Mouse (Mus musculus) lung, embryonic 15.5 days (tissue): ENCODE data around the gene Ttc4. TPM values are rescaled to one million over a fixed set of nuclear protein-coding genes. Genes with fewer than 3 reads are reported as not detected.
A peak's percentile ranks its signal among the peaks of the same experiment; 100 is the strongest.

Source experiments
- ATAC-seq: fragments of 200-750 bp; cut with Nextera tagmentation; 2 replicates; pipeline ENCODE4 v1.8.0; 2017; ENCODE audit warnings: moderate number of reproducible peaks, borderline replicate concordance; ENCODE audit not compliant: low FRiP score, low TSS enrichment; ENCODE audit errors: extremely low read depth
- H3K27ac ChIP-seq: fragments of 300-500 bp; sonication (generic); 2 replicates; pipeline ENCODE4 v1.5.1; 2015; ENCODE audit warnings: moderate library complexity, mild to moderate bottlenecking, inconsistent platforms
- H3K27me3 ChIP-seq: fragments of 300-500 bp; sonication (generic); 2 replicates; pipeline ENCODE4 v1.6.1; 2015; ENCODE audit warnings: inconsistent platforms
- H3K36me3 ChIP-seq: fragments of 300-500 bp; sonication (generic); 2 replicates; pipeline ENCODE4 v1.6.1; 2015; ENCODE audit warnings: inconsistent platforms
- H3K4me1 ChIP-seq: fragments of 300-500 bp; sonication (generic); 2 replicates; pipeline ENCODE4 v1.6.1; 2015; ENCODE audit warnings: inconsistent platforms
- H3K4me2 ChIP-seq: fragments of 300-500 bp; sonication (generic); 2 replicates; pipeline ENCODE4 v1.6.1; 2015; ENCODE audit warnings: inconsistent platforms, mild to moderate bottlenecking, moderate library complexity
- H3K4me3 ChIP-seq: fragments of 300-500 bp; sonication (generic); 2 replicates; pipeline ENCODE4 v1.5.1; 2015; ENCODE audit warnings: mild to moderate bottlenecking, inconsistent platforms
- H3K9ac ChIP-seq: fragments of 300-500 bp; sonication (generic); 2 replicates; pipeline ENCODE4 v1.6.1; 2015; ENCODE audit warnings: inconsistent platforms
- H3K9me3 ChIP-seq: fragments of 300-500 bp; sonication (generic); 2 replicates; pipeline ENCODE4 v1.6.1; 2016; ENCODE audit warnings: inconsistent platforms
- WGBS: fragments of 180-500 bp; shearing (Covaris S2); methylation state at CpG from one replicate; pipeline ENCODE4 v1.1.7; 2015; 5-methylcytosine and 5-hydroxymethylcytosine counted together
- polyA plus RNA-seq: library from polyadenylated mRNA; unstranded; fragments of >200 nt; fragmentation: Nextera tagmentation; extraction: Ambion mirVana; gene quantifications from 2 replicates; pipeline ENCODE4 v1.2.1, GENCODE M21; 2015

Ttc4 gene
- 84.2 and 91.5 TPM in 2 replicates for polyA plus RNA-seq

DNA sequence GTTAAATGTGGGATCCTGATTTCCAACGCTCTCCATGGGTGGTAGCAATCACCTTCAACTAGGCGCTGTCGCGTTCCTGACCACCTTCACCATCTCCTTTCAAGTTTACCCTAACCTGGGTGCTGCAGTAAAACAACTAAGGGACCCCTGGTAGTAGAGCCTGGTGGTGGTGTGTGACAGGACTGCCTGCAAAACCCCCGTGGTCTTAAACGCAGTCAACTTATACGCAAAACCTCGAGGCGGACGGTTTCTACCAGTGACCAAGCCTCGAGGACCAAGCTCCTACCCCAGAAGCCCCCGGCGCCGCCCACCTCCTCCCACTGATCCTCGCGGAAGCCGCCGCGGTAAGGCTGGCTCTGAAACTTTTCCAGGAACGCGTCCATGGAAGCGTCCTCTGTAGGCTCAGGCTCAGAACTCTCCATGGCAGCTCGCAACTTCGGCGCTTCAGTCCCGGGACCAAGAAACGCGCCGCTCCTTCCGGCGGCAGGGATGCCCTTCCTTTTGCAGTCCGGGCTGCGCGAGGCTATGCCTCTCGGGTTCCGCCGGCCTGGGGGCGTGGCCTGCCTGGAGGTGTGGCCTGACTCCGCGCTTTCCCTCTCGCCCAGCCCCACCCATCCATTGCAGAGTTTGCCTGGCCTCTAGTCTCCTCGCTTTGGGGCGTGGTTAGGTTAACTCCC, at the start of gene Ttc4:
TSS of gene Ttc4 (minus strand) at position 503 of the 677 bp plus-strand sequence.
- Histone ChIP-seq H3K27ac (peak within 1 kb of the TSS; percentile 68; the same call in 1 of the 2 replicates), H3K4me1 (peaks cover 10% of the 10 kb centered on the region), H3K4me2 (peak within 1 kb of the TSS; percentile 69), H3K4me3 (peak within 1 kb of the TSS; percentile 85), H3K27me3 (no peaks in the 10 kb centered on the region), H3K36me3 (peaks cover 32% of the 10 kb centered on the region), H3K9ac (peak within 1 kb of the TSS; percentile 84), H3K9me3 (no peaks in the 10 kb centered on the region)
- WGBS, result under 1% methylated on average over 43 of the region's 43 CpGs
- peak; percentile 97 for ATAC-seq

DNA sequence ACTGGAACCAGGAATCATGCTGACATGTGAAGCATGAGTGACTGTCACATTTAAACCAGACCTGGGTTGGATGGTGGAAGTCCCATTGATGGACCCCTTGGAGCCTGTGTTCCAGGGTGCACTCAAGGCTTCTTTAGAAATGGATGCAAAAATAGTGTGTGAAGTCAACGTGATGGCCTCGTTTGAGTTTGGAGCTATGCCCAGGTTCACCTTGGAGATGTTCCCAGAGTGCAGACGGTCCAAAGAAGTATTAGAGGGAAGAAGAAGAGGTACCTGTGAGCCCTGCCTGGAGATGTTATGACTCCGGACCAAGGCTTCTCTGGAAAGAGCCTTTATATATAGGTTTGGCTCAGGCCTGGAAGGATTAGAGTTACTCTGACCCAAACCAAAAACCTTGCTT, 41.9 kb upstream of the Ttc4 start:
- no peak overlapping the region for H3K27ac ChIP-seq
- no peaks in the 10 kb centered on the region for H3K27me3 ChIP-seq
- no peaks in the 10 kb centered on the region for H3K36me3 ChIP-seq
- H3K9me3 ChIP-seq, result no peaks in the 10 kb centered on the region
- H3K9ac ChIP-seq, result no peak overlapping the region
- ATAC-seq, result no peak
- no peaks in the 10 kb centered on the region for H3K4me1 ChIP-seq
- WGBS, result 76% methylated on average over 4 of the region's 4 CpGs
- H3K4me2 ChIP-seq, result no peak overlapping the region
- H3K4me3 ChIP-seq, result no peak overlapping the region

DNA sequence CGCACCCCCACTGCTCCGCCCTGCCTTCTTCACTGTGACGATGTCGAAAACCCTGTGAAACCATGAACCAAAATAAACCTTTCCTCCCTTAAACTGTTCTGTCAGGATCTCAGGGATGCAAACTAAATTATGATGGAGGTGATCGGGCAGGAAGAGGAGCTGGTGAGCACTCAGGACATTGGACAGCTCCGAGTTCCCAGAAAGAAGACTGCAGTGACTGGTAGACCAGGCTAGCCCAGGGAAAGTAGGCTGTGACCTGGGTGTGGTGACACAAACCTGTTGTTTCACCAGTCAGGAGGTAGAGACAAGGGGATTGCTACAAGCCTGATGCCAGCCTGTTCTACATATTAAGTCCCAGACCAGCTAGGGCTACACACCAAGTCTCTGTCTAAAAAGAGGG, 34.9 kb upstream of the Ttc4 start:
- Histone ChIP-seq H3K36me3 (no peaks in the 10 kb centered on the region), H3K4me2 (no peak overlapping the region), H3K4me3 (no peak overlapping the region), H3K9me3 (no peaks in the 10 kb centered on the region), H3K9ac (no peak overlapping the region), H3K27ac (no peak overlapping the region), H3K4me1 (no peaks in the 10 kb centered on the region), H3K27me3 (no peaks in the 10 kb centered on the region)
- WGBS, result 83% methylated on average over 6 of the region's 6 CpGs
- ATAC-seq, result no peak

DNA sequence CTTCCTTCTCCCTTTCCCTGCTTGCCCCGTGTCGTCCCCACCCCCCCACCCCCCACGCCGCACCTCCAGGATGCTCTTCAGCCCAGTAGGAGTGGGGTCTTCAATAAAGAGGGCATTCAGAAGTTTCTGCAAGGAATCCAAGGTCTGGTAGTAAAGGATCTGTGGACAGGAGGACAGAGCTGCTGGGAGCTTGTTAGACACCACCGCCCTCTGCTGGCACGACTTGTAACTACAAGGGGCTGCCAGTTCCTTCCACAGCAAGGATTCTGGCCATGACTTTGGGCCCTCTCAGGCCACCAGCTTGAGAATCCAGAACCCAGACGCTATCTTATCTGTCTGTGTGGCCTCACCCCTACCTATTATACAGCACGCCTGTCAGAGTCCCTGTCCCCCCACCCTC, 29.7 kb upstream of the Ttc4 start:
- H3K4me2 ChIP-seq, result peak overlapping the region; percentile 38; the same call in 1 of the 2 replicates
- H3K27me3 ChIP-seq, result no peaks in the 10 kb centered on the region
- 0% methylated on average over 8 of the region's 8 CpGs for WGBS
- 0 out of 2 replicates have a peak, but pooled peaks have one; percentile 16 for ATAC-seq
- H3K9ac ChIP-seq, result no peak overlapping the region
- H3K4me1 ChIP-seq, result peaks cover 2% of the 10 kb centered on the region; the same call in 1 of the 2 replicates
- H3K27ac ChIP-seq, result no peak overlapping the region
- H3K36me3 ChIP-seq, result no peaks in the 10 kb centered on the region
- H3K4me3 ChIP-seq, result 0 out of 2 replicates have a peak overlapping the region, but pooled peaks have one; percentile 1
- H3K9me3 ChIP-seq, result no peaks in the 10 kb centered on the region

DNA sequence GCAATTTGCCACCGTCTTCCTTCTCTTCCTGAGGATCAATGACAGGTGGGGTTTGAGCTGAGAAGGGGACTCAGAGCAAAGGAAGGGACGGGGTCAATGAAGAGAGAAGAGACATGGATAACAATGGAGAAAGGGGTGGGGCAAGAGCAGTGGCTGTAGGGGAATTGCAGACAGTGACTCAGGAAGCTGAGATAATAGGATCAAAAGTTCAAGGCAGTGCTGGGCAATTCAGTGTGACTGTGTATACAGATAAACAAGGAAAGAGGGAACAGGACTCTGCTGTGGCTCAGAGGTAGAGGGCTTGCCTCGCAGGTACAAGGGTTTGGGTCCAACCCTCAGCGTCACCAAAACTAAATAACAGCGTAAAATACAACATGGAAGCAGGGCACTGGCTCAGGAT, 29.2 kb upstream of the Ttc4 start:
- 0 out of 2 replicates have a peak overlapping the region, but pooled peaks have one; percentile 1 for H3K4me3 ChIP-seq

DNA sequence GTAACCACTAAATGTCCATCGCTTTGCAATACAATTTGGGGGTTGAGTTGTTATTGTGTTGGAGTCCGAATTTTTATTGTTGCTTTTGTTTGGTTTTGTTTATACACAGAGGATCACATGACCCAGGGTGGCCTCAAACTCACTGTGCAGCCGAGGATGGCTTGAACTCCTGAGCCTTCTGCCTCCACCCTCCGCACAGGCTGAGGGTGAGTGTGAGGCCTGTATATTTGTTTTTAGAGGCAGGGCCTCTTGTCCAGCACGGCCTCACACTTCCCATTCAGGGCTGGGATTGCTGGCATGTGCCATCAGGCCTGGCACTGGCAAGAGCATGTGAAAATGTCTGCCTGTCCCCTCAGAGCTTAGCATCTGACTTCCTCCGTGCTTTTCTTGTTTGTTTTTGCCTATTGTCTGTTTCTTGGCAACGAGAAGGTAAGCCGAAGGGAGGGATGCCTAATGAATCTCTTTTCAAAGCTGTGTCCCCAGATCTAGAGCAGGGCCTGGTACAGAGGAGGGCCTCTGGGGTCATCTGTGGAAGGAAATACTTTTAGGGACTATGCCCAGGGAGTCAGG, 26.4 kb upstream of the Ttc4 start:
- Histone ChIP-seq H3K4me1 (peaks cover 2% of the 10 kb centered on the region; the same call in 1 of the 2 replicates), H3K4me3 (no peak overlapping the region), H3K9me3 (no peaks in the 10 kb centered on the region), H3K36me3 (no peaks in the 10 kb centered on the region), H3K27ac (no peak overlapping the region), H3K27me3 (no peaks in the 10 kb centered on the region), H3K9ac (no peak overlapping the region), H3K4me2 (no peak overlapping the region)
- WGBS, result 30% methylated on average over 8 of the region's 8 CpGs
- no peak for ATAC-seq

More for the DNA sequence above, 29.2 kb upstream of the Ttc4 start:
- no peaks in the 10 kb centered on the region for H3K27me3 ChIP-seq
- no peak overlapping the region for H3K9ac ChIP-seq
- no peaks in the 10 kb centered on the region for H3K9me3 ChIP-seq
- 32% methylated on average over 5 of the region's 5 CpGs for WGBS
- H3K36me3 ChIP-seq, result no peaks in the 10 kb centered on the region
- no peak for ATAC-seq
- peak overlapping the region; percentile 38; the same call in 1 of the 2 replicates for H3K4me2 ChIP-seq
- peaks cover 2% of the 10 kb centered on the region; the same call in 1 of the 2 replicates for H3K4me1 ChIP-seq
- H3K27ac ChIP-seq, result no peak overlapping the region

DNA sequence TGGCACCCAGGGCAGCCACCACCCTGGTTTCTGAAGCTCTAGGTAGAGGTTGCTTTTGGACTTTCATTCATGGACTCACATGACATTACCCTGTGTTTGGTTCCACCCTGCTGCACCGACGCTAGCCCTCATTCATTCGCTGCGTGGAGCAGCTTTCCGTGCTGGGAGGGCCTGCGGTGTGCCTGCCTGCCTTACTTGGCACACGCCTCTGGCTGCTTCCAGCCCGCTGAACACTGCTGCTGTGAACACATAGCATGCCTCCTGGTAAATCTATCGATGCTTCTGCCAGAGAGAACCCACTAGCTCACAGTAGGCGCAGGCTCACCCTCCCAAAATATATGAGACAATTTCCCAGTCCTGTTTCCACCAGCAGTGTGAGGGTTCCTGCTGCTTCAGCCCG, 25.7 kb upstream of the Ttc4 start:
- ATAC-seq, result no peak

DNA sequence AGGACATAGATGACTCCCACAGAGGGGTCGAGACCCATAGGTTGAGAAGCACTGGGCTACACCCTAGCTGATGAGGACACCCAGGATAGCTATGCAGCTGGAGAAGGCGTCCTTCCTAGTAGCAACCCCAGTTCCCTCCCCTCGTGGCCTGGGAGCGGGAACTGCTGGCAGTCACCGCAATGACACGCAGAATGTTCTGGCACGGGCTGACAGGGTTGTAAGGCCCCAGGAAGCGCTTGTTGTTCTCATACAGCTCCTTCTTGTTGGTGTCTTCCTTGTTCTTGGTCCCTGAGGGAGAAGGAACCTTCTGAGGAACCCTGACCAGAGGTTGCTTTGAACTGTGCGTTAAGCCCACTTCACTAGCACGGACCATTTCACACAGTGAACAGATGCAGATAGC, 25.2 kb upstream of the Ttc4 start:
- H3K4me3 ChIP-seq, result no peak overlapping the region
- H3K9ac ChIP-seq, result no peak overlapping the region
- H3K27ac ChIP-seq, result no peak overlapping the region
- no peaks in the 10 kb centered on the region for H3K9me3 ChIP-seq
- no peak for ATAC-seq
- peaks cover 2% of the 10 kb centered on the region; the same call in 1 of the 2 replicates for H3K4me1 ChIP-seq
- WGBS, result 71% methylated on average over 10 of the region's 10 CpGs
- H3K4me2 ChIP-seq, result no peak overlapping the region
- H3K27me3 ChIP-seq, result no peaks in the 10 kb centered on the region
- no peaks in the 10 kb centered on the region for H3K36me3 ChIP-seq

More for the DNA sequence above, 25.7 kb upstream of the Ttc4 start:
- no peaks in the 10 kb centered on the region for H3K9me3 ChIP-seq
- no peak overlapping the region for H3K27ac ChIP-seq
- no peak overlapping the region for H3K4me3 ChIP-seq
- H3K4me1 ChIP-seq, result peaks cover 2% of the 10 kb centered on the region; the same call in 1 of the 2 replicates
- H3K4me2 ChIP-seq, result no peak overlapping the region
- 67% methylated on average over 11 of the region's 11 CpGs for WGBS
- no peaks in the 10 kb centered on the region for H3K36me3 ChIP-seq
- no peak overlapping the region for H3K9ac ChIP-seq
- H3K27me3 ChIP-seq, result no peaks in the 10 kb centered on the region

DNA sequence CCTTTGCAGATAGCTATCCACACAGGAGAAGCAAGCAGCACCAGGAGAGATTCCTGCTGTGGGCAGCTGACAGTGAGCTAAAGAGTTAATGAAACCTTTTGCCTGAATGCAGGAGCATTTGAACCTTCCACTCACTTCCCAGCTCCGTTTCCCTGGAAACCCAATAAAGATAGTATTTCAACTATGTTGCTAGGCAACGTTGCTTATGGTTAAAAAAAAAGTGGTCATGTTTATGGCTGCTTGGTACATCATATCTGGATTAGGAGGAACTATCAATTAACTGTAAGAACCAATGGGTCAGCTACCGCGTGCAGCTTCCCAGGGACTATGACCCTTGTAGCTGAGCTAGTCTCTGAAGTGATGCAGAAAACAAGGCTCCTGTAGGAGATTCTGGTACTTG, 22.1 kb upstream of the Ttc4 start:
- H3K27me3 ChIP-seq, result no peaks in the 10 kb centered on the region
- no peak overlapping the region for H3K9ac ChIP-seq
- 17% methylated on average over 4 of the region's 4 CpGs for WGBS
- no peaks in the 10 kb centered on the region for H3K9me3 ChIP-seq
- ATAC-seq, result no peak
- no peak overlapping the region for H3K4me2 ChIP-seq
- H3K36me3 ChIP-seq, result no peaks in the 10 kb centered on the region
- H3K27ac ChIP-seq, result no peak overlapping the region
- no peak overlapping the region for H3K4me3 ChIP-seq
- peaks cover 2% of the 10 kb centered on the region; the same call in 1 of the 2 replicates for H3K4me1 ChIP-seq

DNA sequence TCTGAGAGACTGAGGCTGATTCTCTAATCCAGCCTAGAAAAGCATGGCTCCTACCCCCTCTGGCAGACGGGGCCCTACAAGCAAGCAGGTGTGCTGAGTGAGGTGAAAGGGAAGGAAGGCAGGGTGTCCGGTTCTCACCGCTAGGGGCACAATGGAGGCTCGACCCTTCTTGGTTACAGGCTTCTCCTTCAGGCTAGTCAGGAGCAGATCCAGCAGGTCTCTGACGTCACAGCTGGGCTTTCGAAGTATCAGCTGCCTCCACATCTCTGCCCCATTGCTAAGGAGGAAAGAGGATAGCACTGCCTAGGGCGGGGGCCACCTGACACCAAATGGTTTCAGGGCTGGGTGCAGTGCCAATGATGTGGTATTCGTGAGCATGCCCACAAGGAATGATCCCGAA, 21.2 kb upstream of the Ttc4 start:
- whole genome bisulfite sequencing, result 19% methylated on average over 9 of the region's 9 CpGs
- Histone ChIP-seq H3K4me3 (no peak overlapping the region), H3K9me3 (no peaks in the 10 kb centered on the region), H3K27ac (no peak overlapping the region), H3K9ac (no peak overlapping the region), H3K27me3 (no peaks in the 10 kb centered on the region), H3K36me3 (no peaks in the 10 kb centered on the region), H3K4me1 (no peaks in the 10 kb centered on the region), H3K4me2 (no peak overlapping the region)
- ATAC-seq, result peak; percentile 13; the same call in 1 of the 2 replicates

DNA sequence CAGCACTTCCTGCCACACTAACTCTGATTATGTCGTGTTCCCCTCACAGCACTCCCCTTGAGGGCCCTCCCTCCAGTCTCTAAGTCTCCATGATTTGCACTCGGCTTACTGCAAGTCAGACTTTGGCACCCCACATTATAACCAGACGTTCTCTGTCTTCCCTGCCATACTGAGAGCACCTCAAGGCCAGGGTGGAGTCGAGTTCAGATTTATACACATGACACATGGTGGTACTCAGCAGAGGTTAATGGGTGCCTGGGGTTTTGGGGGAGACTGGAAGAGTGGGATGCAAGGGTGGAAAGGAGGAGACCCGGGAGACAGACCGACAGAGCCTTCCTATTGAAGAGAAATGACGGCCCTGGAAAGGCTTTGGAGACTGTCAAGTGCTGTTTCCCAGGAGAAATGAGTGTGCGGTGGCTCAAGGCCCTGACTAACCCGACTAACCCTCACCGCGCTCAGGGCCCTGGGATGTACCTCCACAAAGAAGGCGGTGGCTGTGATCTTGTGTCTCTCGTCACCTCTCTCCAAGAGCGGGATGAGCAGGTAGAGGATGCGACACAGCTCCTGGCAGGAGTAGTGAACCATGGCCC, 15.2 kb upstream of the Ttc4 start:
- H3K9ac ChIP-seq, result no peak overlapping the region
- WGBS, result 78% methylated on average over 15 of the region's 15 CpGs
- no peak overlapping the region for H3K4me2 ChIP-seq
- H3K36me3 ChIP-seq, result no peaks in the 10 kb centered on the region
- H3K27me3 ChIP-seq, result no peaks in the 10 kb centered on the region
- no peak overlapping the region for H3K4me3 ChIP-seq
- ATAC-seq, result no peak
- H3K9me3 ChIP-seq, result no peaks in the 10 kb centered on the region
- no peaks in the 10 kb centered on the region for H3K4me1 ChIP-seq
- H3K27ac ChIP-seq, result no peak overlapping the region
